Mouse (Mus musculus): ENCODE results near the gene Gpm6a.

DNA sequence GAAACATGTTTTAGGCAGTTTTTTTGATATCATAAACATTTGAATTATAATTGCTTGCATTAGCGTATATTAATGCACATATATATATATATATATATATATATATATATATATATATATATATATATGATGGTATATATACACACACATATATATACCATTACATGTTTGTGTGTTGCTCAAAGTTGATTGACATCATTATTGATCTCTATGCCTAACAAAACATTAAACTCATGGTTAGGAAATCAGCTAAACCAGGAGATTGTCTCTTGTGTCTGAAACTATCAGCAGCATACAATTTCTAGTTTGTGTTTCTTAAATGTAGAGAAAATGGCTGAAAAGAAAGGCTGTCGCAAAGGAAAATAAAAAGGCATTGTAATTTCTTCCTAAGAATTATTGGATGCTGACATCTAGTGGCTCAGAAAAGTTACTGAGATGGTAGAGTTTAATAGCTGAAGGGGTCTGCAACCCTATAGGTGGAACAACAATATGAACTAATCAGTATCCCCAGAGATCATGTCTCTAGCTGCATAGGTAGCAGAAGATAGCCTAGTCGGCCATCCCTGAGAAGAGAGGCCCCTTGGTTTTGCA, 149.3 kb downstream of the Gpm6a start:
- TF ChIP-seq POLR2A (IDR thresholded peaks at IDR 0.05; ENCODE audit: low read depth, low read length) (no peak), CTCF (conservative IDR thresholded peaks at IDR 0.05; ENCODE audit: insufficient read depth, insufficient read length, low read depth, low read length) (no peak)
